Mouse (Mus musculus) urinary bladder, postnatal 4 days (tissue): ENCODE measurements around the gene Kifap3.

Source experiments
- DNase-seq, 2 experiments: peaks; one replicate each; pipeline ENCODE4 v3.0.0; 2021 to 2022; ENCODE audit warnings: low spot score in 2 of 2

The Kifap3 gene

GRCm38 (mm10) chr1:163893774-163894527 lies 114.6 kb downstream of the Kifap3 start:
- DNase-seq = no peak

- DNase-seq = no peak
Observed at GRCm38 (mm10) chr1:163898291-163898764, 118.9 kb downstream of the Kifap3 start.

GRCm38 (mm10) chr1:163899575-163899974 lies 120.2 kb downstream of the Kifap3 start:
- DNase-seq = no peak

GRCm38 (mm10) chr1:163900168-163900567 lies 120.8 kb downstream of the Kifap3 start:
- DNase-seq = no peak

- no peak for DNase-seq
Observed at GRCm38 (mm10) chr1:163903411-163903810, 124.0 kb downstream of the Kifap3 start.

- no peak for DNase-seq
Observed at GRCm38 (mm10) chr1:163907007-163907811, 127.8 kb downstream of the Kifap3 start.

- no peak for DNase-seq
Observed at GRCm38 (mm10) chr1:163908389-163908788, 129.0 kb downstream of the Kifap3 start.

GRCm38 (mm10) chr1:163910343-163910742 lies 131.0 kb downstream of the Kifap3 start:
- no peak for DNase-seq

- DNase-seq = no peak
Observed at GRCm38 (mm10) chr1:163910785-163911184, 131.4 kb downstream of the Kifap3 start.

GRCm38 (mm10) chr1:163911981-163912380 lies 132.6 kb downstream of the Kifap3 start:
- no peak for DNase-seq

GRCm38 (mm10) chr1:163917349-163918160 lies 138.2 kb downstream of the Kifap3 start:
- DNase-seq = no peak

- no peak for DNase-seq
Observed at GRCm38 (mm10) chr1:163924093-163924492, 144.7 kb downstream of the Kifap3 start.

GRCm38 (mm10) chr1:163928846-163929245 lies 149.5 kb downstream of the Kifap3 start, which contains the start of gene Scyl3:
Scyl3 (plus strand) TSS chr1:163929100.
- DNase-seq = no peak

- DNase-seq = peak; percentile 79 to 88
Observed at GRCm38 (mm10) chr1:163929636-163930457, 150.5 kb downstream of the Kifap3 start.

- no peak for DNase-seq
Observed at GRCm38 (mm10) chr1:163930458-163930794, 151.0 kb downstream of the Kifap3 start.

- no peak for DNase-seq
Observed at GRCm38 (mm10) chr1:163931801-163932200, 152.4 kb downstream of the Kifap3 start.

- DNase-seq = no peak
Observed at GRCm38 (mm10) chr1:163934591-163934990, 155.2 kb downstream of the Kifap3 start.

- no peak for DNase-seq
Observed at GRCm38 (mm10) chr1:163942056-163942455, 162.7 kb downstream of the Kifap3 start.

GRCm38 (mm10) chr1:163953396-163953795 lies 174.0 kb downstream of the Kifap3 start:
- DNase-seq = no peak

- DNase-seq = no peak
Observed at GRCm38 (mm10) chr1:163958036-163958435, 178.7 kb downstream of the Kifap3 start.
